Mouse (Mus musculus) forebrain, embryonic 16.5 days (tissue): Measurements from ENCODE around the gene Stard13. TPM values are rescaled to one million over a fixed set of nuclear protein-coding genes. Genes with fewer than 3 reads are reported as not detected.

Experiments
- ATAC-seq: fragments of 200-750 bp; cut with Nextera tagmentation; 2 replicates; pipeline ENCODE4 v1.8.0; 2017; ENCODE audit warnings: mild to moderate bottlenecking, moderate library complexity
- H3K27ac ChIP-seq: fragments of 300-500 bp; sonication (generic); 2 replicates; pipeline ENCODE4 v1.5.1; 2014; ENCODE audit warnings: low read length, control low read depth
- H3K27me3 ChIP-seq: fragments of 300-500 bp; sonication (generic); replicated peaks from 2 replicates; pipeline ENCODE4 v1.6.1; 2014; ENCODE audit warnings: low read length; ENCODE audit not compliant: control insufficient read depth, insufficient read depth
- H3K36me3 ChIP-seq: fragments of 300-500 bp; sonication (generic); 2 replicates; pipeline ENCODE4 v1.6.1; 2014; ENCODE audit not compliant: control insufficient read depth, insufficient read depth
- H3K4me1 ChIP-seq: fragments of 300-500 bp; sonication (generic); replicated peaks from 2 replicates; pipeline ENCODE4 v1.6.1; 2014; ENCODE audit warnings: low read length; ENCODE audit not compliant: control insufficient read depth, insufficient read depth
- H3K4me2 ChIP-seq: fragments of 300-500 bp; sonication (generic); 2 replicates; pipeline ENCODE4 v1.6.1; 2014; ENCODE audit warnings: mild to moderate bottlenecking, low read length, control low read depth
- H3K4me3 ChIP-seq: fragments of 300-500 bp; sonication (generic); replicated peaks from 2 replicates; pipeline ENCODE4 v1.5.1; 2014; ENCODE audit warnings: mild to moderate bottlenecking, low read length, control low read depth
- H3K9ac ChIP-seq: fragments of 300-500 bp; sonication (generic); replicated peaks from 2 replicates; pipeline ENCODE4 v1.6.1; 2014; ENCODE audit warnings: low read depth, low read length, control low read depth
- H3K9me3 ChIP-seq: fragments of 300-500 bp; sonication (generic); 2 replicates; pipeline ENCODE4 v1.6.1; 2016; ENCODE audit warnings: low read length; ENCODE audit not compliant: control insufficient read depth
- WGBS: fragments of 180-500 bp; shearing (Covaris S2); extraction: QIAGEN DNeasy Blood & Tissue Kit; methylation state at CpG from one replicate; pipeline ENCODE4 v1.1.7; 2014; 5-methylcytosine and 5-hydroxymethylcytosine counted together
- polyA plus RNA-seq: library from polyadenylated mRNA; unstranded; fragments of >200 nt; fragmentation: Nextera tagmentation; extraction: Ambion mirVana; gene quantifications from 2 replicates; pipeline ENCODE4 v1.2.1, GENCODE M21; 2015

Gene Stard13
- polyA plus RNA-seq, 1 experiment from 2014 or later: 3.5 TPM

DNA sequence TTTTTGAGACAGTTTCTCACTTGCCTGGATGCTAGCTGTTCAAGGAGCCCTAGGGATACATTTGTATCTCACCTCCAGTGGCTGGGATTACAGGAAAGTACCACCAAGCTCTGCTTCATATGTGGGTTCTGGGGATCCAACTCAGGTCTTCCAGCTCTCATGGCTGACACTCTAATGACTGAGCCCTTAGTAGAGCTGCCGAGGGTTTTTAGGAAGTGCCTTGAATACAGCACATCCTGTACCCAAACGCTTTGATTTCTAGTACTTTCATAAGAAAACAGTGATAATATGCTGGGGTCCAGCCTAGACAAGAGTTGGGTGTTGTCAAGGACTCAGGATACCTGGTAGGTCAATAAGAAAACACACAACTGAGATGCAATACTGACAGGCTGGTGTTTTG, 23.6 kb downstream of the Stard13 start:
- H3K9ac ChIP-seq: no peak overlapping the region
- no peak overlapping the region for H3K4me3 ChIP-seq
- no peaks in the 10 kb centered on the region for H3K27me3 ChIP-seq
- H3K27ac ChIP-seq: no peak overlapping the region
- no peaks in the 10 kb centered on the region for H3K9me3 ChIP-seq
- no peaks in the 10 kb centered on the region for H3K4me1 ChIP-seq
- no peak overlapping the region for H3K4me2 ChIP-seq
- 86% methylated on average over 2 of the region's 2 CpGs for WGBS
- ATAC-seq: no peak
- H3K36me3 ChIP-seq: no peaks in the 10 kb centered on the region

GRCm38 (mm10) chr5:151205017-151205416, 28.6 kb downstream of the Stard13 start:
- no peak overlapping the region for H3K4me2 ChIP-seq
- no peaks in the 10 kb centered on the region for H3K9me3 ChIP-seq
- H3K4me3 ChIP-seq: no peak overlapping the region
- ATAC-seq: no peak
- no peak overlapping the region for H3K9ac ChIP-seq
- no peak overlapping the region for H3K27ac ChIP-seq
- H3K4me1 ChIP-seq: no peaks in the 10 kb centered on the region
- H3K27me3 ChIP-seq: no peaks in the 10 kb centered on the region
- H3K36me3 ChIP-seq: no peaks in the 10 kb centered on the region
- WGBS: 94% methylated on average over 4 of the region's 4 CpGs

GRCm38 (mm10) chr5:151202925-151203324, 30.7 kb downstream of the Stard13 start:
- no peaks in the 10 kb centered on the region for H3K4me1 ChIP-seq
- no peaks in the 10 kb centered on the region for H3K36me3 ChIP-seq
- no peak overlapping the region for H3K9ac ChIP-seq
- no peak overlapping the region for H3K4me3 ChIP-seq
- H3K4me2 ChIP-seq: no peak overlapping the region
- 66% methylated on average over 5 of the region's 5 CpGs for WGBS
- H3K9me3 ChIP-seq: no peaks in the 10 kb centered on the region
- no peaks in the 10 kb centered on the region for H3K27me3 ChIP-seq
- no peak overlapping the region for H3K27ac ChIP-seq
- no peak for ATAC-seq

DNA sequence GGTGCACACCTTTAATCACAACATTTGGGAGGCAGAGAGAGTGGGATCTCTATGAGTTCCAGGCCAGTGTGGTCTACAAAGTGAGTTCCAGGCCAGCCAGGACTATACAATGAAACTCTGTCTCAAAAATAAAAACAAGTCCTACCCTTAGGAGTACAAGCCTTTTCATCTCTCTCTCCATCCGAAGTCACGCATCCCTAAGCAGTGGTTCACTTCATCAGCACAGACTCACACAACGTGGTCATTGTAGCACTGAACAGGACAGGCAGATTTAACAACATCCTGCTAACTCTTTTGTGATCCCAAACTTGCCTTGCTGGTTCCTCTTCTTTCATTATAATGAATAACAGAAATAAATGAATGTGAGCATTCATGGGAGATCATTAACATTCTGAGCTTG, 32.4 kb downstream of the Stard13 start:
- WGBS: 27% methylated on average over 3 of the region's 3 CpGs
- H3K9me3 ChIP-seq: no peaks in the 10 kb centered on the region
- no peaks in the 10 kb centered on the region for H3K27me3 ChIP-seq
- no peaks in the 10 kb centered on the region for H3K4me1 ChIP-seq
- no peak overlapping the region for H3K4me2 ChIP-seq
- H3K4me3 ChIP-seq: no peak overlapping the region
- H3K36me3 ChIP-seq: no peaks in the 10 kb centered on the region
- no peak overlapping the region for H3K9ac ChIP-seq
- ATAC-seq: no peak
- no peak overlapping the region for H3K27ac ChIP-seq

DNA sequence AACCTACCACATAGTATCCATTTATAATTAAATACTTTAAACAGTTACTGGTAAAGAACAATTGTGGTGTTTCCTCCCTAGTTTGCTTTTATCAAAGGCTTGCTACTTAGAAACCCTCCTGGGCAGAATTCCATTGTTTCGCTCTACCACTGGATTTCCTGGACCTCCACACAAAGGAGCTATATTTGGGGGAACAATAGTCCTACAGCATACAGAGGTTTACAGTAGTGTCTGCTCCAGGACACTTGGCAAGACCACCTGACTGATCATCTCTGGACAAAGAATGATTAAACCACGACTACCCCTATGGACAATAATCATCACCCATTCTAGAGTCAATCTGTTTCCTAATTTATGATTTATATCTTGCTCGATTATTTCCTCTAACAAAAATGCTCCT, 34.4 kb downstream of the Stard13 start:
- Histone ChIP-seq H3K27ac (no peak overlapping the region), H3K4me3 (no peak overlapping the region), H3K27me3 (no peaks in the 10 kb centered on the region), H3K9ac (no peak overlapping the region), H3K4me1 (no peaks in the 10 kb centered on the region), H3K9me3 (no peaks in the 10 kb centered on the region), H3K4me2 (no peak overlapping the region), H3K36me3 (no peaks in the 10 kb centered on the region)
- 87% methylated on average over 3 of the region's 3 CpGs for WGBS
- no peak for ATAC-seq

GRCm38 (mm10) chr5:151196603-151197272, 36.9 kb downstream of the Stard13 start:
- Histone ChIP-seq H3K27ac (no peak overlapping the region), H3K36me3 (no peaks in the 10 kb centered on the region), H3K9me3 (no peaks in the 10 kb centered on the region), H3K4me3 (no peak overlapping the region), H3K9ac (no peak overlapping the region), H3K27me3 (no peaks in the 10 kb centered on the region), H3K4me1 (no peaks in the 10 kb centered on the region), H3K4me2 (no peak overlapping the region)
- ATAC-seq: no peak
- WGBS: 55% methylated on average over 13 of the region's 13 CpGs

- WGBS: 47% methylated on average over 3 of the region's 3 CpGs
- ATAC-seq: no peak
- 0 out of 2 replicates have a peak, but pooled peaks cover 2% of the 10 kb centered on the region for H3K27me3 ChIP-seq
- no peak overlapping the region for H3K4me2 ChIP-seq
- no peaks in the 10 kb centered on the region for H3K9me3 ChIP-seq
- no peak overlapping the region for H3K9ac ChIP-seq
- H3K27ac ChIP-seq: no peak overlapping the region
- no peaks in the 10 kb centered on the region for H3K36me3 ChIP-seq
- peaks cover 6% of the 10 kb centered on the region for H3K4me1 ChIP-seq
- H3K4me3 ChIP-seq: no peak overlapping the region
These were observed 39.6 kb downstream of the Stard13 start for GRCm38 (mm10) chr5:151193885-151194520.

DNA sequence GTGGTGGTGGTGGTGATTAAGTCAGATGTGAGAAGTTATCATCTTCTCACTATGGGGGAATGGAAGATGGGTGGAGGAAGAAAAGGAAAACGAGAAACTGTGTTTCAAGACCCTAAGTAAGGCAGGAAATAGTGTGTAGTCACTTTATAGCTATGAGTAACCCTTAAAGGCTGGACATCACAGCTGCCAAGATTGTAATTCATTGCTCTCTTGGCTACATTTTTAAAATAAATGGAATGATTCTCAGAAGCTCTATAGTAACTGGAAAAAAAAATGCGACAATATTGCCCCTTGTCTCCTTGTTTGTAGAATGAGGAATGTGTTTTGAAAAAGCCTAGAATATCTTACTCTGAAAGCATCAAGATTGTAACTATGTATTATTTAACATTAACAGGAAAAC, 41.4 kb downstream of the Stard13 start:
- 85% methylated on average over 2 of the region's 2 CpGs for WGBS
- Histone ChIP-seq H3K4me2 (no peak overlapping the region), H3K27me3 (0 out of 2 replicates have a peak, but pooled peaks cover 2% of the 10 kb centered on the region), H3K4me3 (no peak overlapping the region), H3K9me3 (no peaks in the 10 kb centered on the region), H3K36me3 (no peaks in the 10 kb centered on the region), H3K9ac (no peak overlapping the region), H3K4me1 (peaks cover 6% of the 10 kb centered on the region), H3K27ac (no peak overlapping the region)
- no peak for ATAC-seq

DNA sequence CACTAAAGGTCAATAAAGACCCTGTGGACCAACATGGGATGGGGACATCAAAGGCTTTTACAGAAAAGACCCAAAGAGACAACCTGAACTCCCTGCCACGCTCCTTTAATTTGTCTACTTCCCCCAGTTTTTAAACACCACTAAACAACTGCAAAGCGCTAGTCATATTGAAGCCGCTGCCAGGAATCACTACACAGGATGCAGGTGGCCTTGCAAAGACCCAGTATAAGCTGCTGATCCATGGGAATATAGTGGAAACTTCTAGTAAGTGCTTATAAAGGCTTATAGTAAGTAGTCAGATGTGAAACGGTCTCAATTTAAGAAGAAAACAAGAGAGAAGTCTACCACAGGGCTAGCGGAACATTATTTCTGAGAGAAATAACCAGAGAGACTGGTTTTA, 42.9 kb downstream of the Stard13 start:
- Histone ChIP-seq H3K4me2 (no peak overlapping the region), H3K36me3 (no peaks in the 10 kb centered on the region), H3K27me3 (0 out of 2 replicates have a peak, but pooled peaks cover 2% of the 10 kb centered on the region), H3K4me3 (no peak overlapping the region), H3K9me3 (no peaks in the 10 kb centered on the region), H3K27ac (no peak overlapping the region), H3K9ac (no peak overlapping the region), H3K4me1 (peaks cover 6% of the 10 kb centered on the region)
- ATAC-seq: no peak
- 74% methylated on average over 5 of the region's 5 CpGs for WGBS
